Mouse (Mus musculus): ENCODE data around the gene 2410004P03Rik.

- TF ChIP-seq CTCF (IDR thresholded peaks at IDR 0.05) (no peak), POLR2A (IDR thresholded peaks at IDR 0.05; ENCODE audit: insufficient read depth, low read depth, low read length) (no peak), EP300 (IDR thresholded peaks at IDR 0.05; ENCODE audit: insufficient read depth, low read depth, low read length) (no peak)
Observed at GRCm38 (mm10) chr12:17036532-17036931, 25.0 kb upstream of the 2410004P03Rik start.

Measured in heart, adult 2 months (tissue).